Mouse (Mus musculus): ENCODE results near the gene Aars2. TPM values are rescaled to one million over a fixed set of nuclear protein-coding genes. Genes with fewer than 3 reads are reported as not detected.

Aars2 gene
- polyA plus RNA-seq, 1 experiment, result 10.1 TPM

DNA sequence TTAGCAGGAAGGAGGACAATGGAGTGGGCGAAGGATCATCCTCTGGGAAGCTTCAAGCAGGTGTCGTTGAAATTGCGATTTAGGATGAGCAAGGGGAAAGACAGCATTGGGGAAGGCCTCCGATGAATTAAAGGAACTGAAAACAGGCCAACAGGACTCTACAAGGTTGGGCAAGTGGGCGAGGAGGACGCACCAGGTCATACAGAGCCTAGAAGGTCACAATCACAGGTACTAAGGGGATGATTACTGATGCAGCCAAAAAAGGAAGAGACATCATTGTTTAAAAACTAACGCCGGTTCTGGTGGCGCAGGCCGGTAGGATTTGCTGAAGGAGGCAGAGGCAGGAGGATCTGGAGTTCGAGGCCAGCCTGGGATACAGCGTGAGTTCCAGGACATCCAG, 56.6 kb downstream of the Aars2 start:
- no peak overlapping the region for H3K27ac ChIP-seq (ENCODE audit: control insufficient read depth, insufficient read depth, low read depth, low read length, poor library complexity)
- TF ChIP-seq POLR2A (IDR thresholded peaks at IDR 0.05; ENCODE audit: borderline replicate concordance, control insufficient read depth, low read depth, low read length) (no peak), CTCF (IDR thresholded peaks at IDR 0.05; ENCODE audit: control insufficient read depth, insufficient read depth, low read length) (no peak)
- 56% methylated on average over 12 of the region's 12 CpGs for whole genome bisulfite sequencing
- no peak overlapping the region for H3K4me3 ChIP-seq (replicated peaks; ENCODE audit: control insufficient read depth, low read depth, low read length)
- no peaks in the 10 kb centered on the region; the same call in 1 of the 2 replicates for H3K4me1 ChIP-seq (ENCODE audit: control insufficient read depth, insufficient read depth, low read length)

DNA sequence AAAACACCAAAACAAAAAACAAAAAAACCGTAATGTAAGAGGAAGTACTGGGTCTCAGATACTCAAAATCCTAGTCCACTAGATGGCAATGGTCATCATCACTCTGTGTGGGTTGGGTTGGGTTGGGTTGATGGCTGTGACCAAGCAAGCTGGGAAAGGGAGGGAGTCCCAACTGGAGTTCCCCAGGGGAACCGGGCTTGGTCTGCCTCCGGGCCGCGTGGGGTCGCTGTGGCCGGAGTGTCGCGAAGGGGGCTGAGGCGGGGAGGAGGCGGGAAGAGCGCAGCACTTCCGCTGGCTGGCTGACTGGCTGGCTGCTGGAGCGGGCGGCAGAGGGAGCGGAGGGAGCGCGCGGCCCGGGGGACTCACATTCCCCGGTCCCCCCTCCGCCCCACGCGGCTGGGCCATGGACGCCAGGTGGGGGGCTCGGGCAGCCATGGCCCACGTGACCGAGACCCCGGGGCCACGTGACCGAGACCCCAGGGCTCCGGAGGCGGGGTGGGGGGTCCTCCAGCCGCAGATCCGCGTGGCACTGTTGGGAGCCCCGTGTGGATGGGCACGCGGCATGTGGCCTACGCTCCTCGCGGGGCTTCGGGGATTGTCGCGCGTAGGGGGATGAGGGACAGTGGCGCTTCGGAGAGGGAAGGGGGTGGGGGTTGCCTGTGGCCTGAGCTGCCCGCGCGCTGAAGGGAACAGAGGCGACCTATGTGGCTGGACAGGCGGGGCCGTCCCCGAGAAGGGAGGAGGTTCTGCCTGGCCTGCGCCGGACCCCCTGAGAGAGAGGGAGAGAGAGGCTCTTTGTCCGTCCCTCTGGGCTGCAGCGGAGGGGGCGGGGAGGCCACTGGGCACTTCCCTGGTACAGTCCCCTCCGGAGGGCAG, 57.3 kb downstream of the Aars2 start, which contains the start of gene Slc35b2:
Slc35b2 (plus strand) TSS at position 220 of the 876 bp plus-strand sequence.
- TF ChIP-seq POLR2A (IDR thresholded peaks at IDR 0.05; ENCODE audit: borderline replicate concordance, control insufficient read depth, low read depth, low read length), result peak; percentile 76
- peak; percentile 74 for TF ChIP-seq CTCF (IDR thresholded peaks at IDR 0.05; ENCODE audit: control insufficient read depth, insufficient read depth, low read length)
- peak within 1 kb of the TSS; percentile 85 for H3K4me3 ChIP-seq (replicated peaks; ENCODE audit: control insufficient read depth, low read depth, low read length)
- 1% methylated on average over 60 of the region's 61 CpGs for WGBS
- H3K27ac ChIP-seq (ENCODE audit: control insufficient read depth, insufficient read depth, low read depth, low read length, poor library complexity), result peak within 1 kb of the TSS; percentile 78
- no peaks in the 10 kb centered on the region; the same call in 1 of the 2 replicates for H3K4me1 ChIP-seq (ENCODE audit: control insufficient read depth, insufficient read depth, low read length)

DNA sequence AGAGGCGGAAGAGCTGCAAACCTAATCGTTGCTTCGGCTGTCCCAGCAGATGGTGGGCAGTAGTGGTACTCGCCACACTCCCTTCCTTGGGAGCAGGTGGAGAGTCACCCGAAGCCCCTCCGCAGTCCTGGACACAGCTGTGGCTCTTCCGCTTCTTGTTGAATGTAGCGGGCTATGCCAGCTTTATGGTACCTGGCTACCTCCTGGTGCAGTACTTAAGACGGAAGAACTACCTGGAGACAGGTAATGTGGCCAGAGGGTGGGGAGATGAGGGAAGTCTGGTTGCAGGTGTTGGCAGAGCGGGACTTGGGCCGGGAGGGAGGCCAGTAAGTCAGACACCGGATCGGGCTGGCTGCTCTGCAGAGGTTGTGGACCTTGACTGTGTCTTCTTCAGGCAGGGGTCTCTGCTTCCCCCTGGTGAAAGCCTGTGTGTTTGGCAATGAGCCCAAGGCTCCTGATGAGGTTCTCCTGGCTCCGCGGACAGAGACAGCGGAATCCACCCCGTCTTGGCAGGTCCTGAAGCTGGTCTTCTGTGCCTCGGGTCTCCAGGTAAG, 58.0 kb downstream of the Aars2 start:
- Histone ChIP-seq H3K4me1 (ENCODE audit: control insufficient read depth, insufficient read depth, low read length) (no peaks in the 10 kb centered on the region; the same call in 1 of the 2 replicates), H3K27ac (ENCODE audit: control insufficient read depth, insufficient read depth, low read depth, low read length, poor library complexity) (peak overlapping the region; percentile 78)
- 21% methylated on average over 18 of the region's 18 CpGs for WGBS

DNA sequence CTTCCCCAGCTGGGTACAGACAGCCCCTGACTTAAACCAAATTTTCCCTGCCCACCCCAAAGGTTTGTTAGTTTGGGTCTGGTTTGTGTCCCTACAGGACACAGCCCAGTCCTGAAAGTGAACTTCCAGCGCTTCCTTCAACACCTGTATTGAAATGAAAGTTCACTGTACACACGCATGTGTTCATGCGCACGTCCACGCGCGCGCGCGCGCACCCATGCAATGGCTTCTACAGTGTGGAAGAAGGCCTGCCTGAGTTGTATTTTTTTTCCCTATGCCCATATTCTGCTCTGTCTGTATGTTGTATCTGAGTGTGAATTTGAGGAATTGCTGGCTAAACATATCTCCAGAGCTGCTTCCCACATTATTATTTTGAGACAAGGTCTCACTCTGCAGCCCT, 58.5 kb downstream of the Aars2 start:
- no peak for TF ChIP-seq CTCF (IDR thresholded peaks at IDR 0.05; ENCODE audit: control insufficient read depth, insufficient read depth, low read length)
- no peak for TF ChIP-seq POLR2A (IDR thresholded peaks at IDR 0.05; ENCODE audit: borderline replicate concordance, control insufficient read depth, low read depth, low read length)
- Histone ChIP-seq H3K27ac (ENCODE audit: control insufficient read depth, insufficient read depth, low read depth, low read length, poor library complexity) (no peak overlapping the region), H3K4me1 (ENCODE audit: control insufficient read depth, insufficient read depth, low read length) (no peaks in the 10 kb centered on the region; the same call in 1 of the 2 replicates), H3K4me3 (replicated peaks; ENCODE audit: control insufficient read depth, low read depth, low read length) (no peak overlapping the region)
- 94% methylated on average over 11 of the region's 11 CpGs for WGBS

More for the DNA sequence above, 58.0 kb downstream of the Aars2 start:
- H3K4me3 ChIP-seq (replicated peaks; ENCODE audit: control insufficient read depth, low read depth, low read length), result peak overlapping the region; percentile 85
- TF ChIP-seq POLR2A (IDR thresholded peaks at IDR 0.05; ENCODE audit: borderline replicate concordance, control insufficient read depth, low read depth, low read length) (no peak), CTCF (IDR thresholded peaks at IDR 0.05; ENCODE audit: control insufficient read depth, insufficient read depth, low read length) (no peak)

DNA sequence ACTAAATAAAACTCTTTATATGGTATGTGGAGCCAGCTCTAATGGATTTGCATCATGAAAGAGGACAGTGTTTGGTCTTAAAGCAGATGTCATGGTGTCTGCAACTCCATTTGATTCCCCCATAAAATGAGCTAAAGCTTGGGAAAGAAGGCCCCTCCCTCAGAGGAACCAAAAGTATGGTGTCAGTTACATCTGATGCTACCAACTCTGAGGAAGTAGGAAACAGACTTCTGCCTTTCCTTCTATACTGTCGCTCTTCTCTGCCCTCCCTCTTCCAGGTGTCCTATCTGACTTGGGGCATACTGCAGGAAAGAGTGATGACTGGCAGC, 59.4 kb downstream of the Aars2 start:
- Histone ChIP-seq H3K4me3 (replicated peaks; ENCODE audit: control insufficient read depth, low read depth, low read length) (no peak overlapping the region), H3K4me1 (ENCODE audit: control insufficient read depth, insufficient read depth, low read length) (no peaks in the 10 kb centered on the region; the same call in 1 of the 2 replicates), H3K27ac (ENCODE audit: control insufficient read depth, insufficient read depth, low read depth, low read length, poor library complexity) (no peak overlapping the region)
- TF ChIP-seq CTCF (IDR thresholded peaks at IDR 0.05; ENCODE audit: control insufficient read depth, insufficient read depth, low read length) (no peak), POLR2A (IDR thresholded peaks at IDR 0.05; ENCODE audit: borderline replicate concordance, control insufficient read depth, low read depth, low read length) (no peak)
- WGBS, result 31% methylated on average over 1 of the region's 1 CpGs

DNA sequence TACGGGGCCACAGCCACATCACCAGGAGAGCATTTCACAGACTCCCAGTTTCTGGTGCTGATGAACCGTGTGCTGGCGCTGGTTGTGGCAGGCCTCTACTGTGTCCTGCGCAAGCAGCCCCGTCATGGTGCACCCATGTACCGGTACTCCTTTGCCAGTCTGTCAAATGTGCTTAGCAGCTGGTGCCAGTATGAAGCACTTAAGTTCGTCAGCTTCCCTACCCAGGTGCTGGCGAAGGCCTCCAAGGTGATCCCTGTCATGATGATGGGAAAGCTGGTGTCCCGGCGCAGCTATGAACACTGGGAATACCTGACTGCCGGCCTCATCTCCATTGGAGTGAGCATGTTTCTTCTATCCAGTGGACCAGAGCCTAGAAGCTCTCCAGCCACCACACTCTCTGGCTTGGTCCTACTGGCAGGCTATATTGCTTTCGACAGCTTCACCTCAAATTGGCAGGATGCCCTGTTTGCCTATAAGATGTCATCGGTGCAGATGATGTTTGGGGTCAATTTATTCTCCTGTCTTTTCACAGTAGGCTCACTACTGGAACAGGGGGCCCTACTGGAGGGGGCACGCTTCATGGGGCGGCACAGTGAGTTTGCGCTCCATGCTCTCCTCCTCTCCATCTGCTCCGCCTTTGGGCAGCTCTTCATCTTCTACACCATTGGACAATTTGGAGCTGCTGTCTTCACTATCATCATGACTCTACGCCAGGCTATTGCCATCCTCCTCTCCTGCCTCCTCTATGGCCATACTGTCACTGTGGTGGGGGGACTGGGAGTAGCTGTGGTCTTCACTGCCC, 59.9 kb downstream of the Aars2 start:
- no peak overlapping the region for H3K27ac ChIP-seq (ENCODE audit: control insufficient read depth, insufficient read depth, low read depth, low read length, poor library complexity)
- H3K4me1 ChIP-seq (ENCODE audit: control insufficient read depth, insufficient read depth, low read length), result no peaks in the 10 kb centered on the region; the same call in 1 of the 2 replicates
- 70% methylated on average over 18 of the region's 18 CpGs for WGBS
- no peak overlapping the region for H3K4me3 ChIP-seq (replicated peaks; ENCODE audit: control insufficient read depth, low read depth, low read length)
- TF ChIP-seq POLR2A (IDR thresholded peaks at IDR 0.05; ENCODE audit: borderline replicate concordance, control insufficient read depth, low read depth, low read length) (no peak), CTCF (IDR thresholded peaks at IDR 0.05; ENCODE audit: control insufficient read depth, insufficient read depth, low read length) (no peak)

DNA sequence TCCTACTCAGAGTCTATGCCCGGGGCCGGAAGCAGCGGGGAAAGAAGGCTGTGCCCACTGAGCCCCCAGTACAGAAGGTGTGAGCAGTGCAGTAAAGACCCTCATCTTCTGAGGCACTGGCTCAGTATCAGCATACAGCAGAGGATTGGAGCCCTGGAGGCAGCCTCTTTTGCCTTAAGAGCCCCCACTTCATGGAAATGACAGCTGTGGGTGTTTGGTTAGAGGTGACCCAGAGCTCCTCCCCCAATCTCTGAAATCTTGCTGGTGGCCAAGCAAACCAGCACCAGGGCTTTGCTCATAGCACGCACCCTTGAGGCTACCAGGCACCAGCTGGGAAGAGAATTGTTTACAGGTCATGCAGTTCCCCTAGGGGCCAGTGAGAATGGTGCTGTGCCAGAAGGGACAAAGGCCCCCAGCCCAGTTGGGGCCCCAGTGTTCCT, 60.5 kb downstream of the Aars2 start:
- Histone ChIP-seq H3K27ac (ENCODE audit: control insufficient read depth, insufficient read depth, low read depth, low read length, poor library complexity) (no peak overlapping the region), H3K4me1 (ENCODE audit: control insufficient read depth, insufficient read depth, low read length) (no peaks in the 10 kb centered on the region; the same call in 1 of the 2 replicates), H3K4me3 (replicated peaks; ENCODE audit: control insufficient read depth, low read depth, low read length) (no peak overlapping the region)
- WGBS, result 61% methylated on average over 4 of the region's 4 CpGs
- TF ChIP-seq POLR2A (IDR thresholded peaks at IDR 0.05; ENCODE audit: borderline replicate concordance, control insufficient read depth, low read depth, low read length) (no peak), CTCF (IDR thresholded peaks at IDR 0.05; ENCODE audit: control insufficient read depth, insufficient read depth, low read length) (no peak)

All from bone marrow, adult 2 months (tissue).